Mouse (Mus musculus): Measurements from ENCODE around the gene Nphp4. TPM values are rescaled to one million over a fixed set of nuclear protein-coding genes. Genes with fewer than 3 reads are reported as not detected.

The Nphp4 gene
- total RNA-seq, 2 experiments from 2014 or later = 18.3 to 21.4 TPM

Other genes with a start within 250 kb of the Nphp4 start
- 10 to 100 TPM; 26.8 to 37.1 TPM for gene Gpr153, start 202.5 kb upstream of the Nphp4 start, total RNA-seq (2021)
- under 1 TPM; 0.30 to 0.37 TPM for gene Hes3, start 185.0 kb upstream of the Nphp4 start, total RNA-seq (2021)
- gene Icmt, start 179.5 kb upstream of the Nphp4 start, total RNA-seq (2021) = 10 to 100 TPM; 50.9 to 56.7 TPM
- gene Rnf207, start 157.7 kb upstream of the Nphp4 start, total RNA-seq (2021) = 10 to 100 TPM in 1 of 2 experiments, 1 to 10 TPM in 1; 8.7 to 11.1 TPM
- 100 to 1,000 TPM; 160 TPM for gene Rpl22, start 151.0 kb upstream of the Nphp4 start, total RNA-seq (2021)
- gene Chd5, start 138.1 kb upstream of the Nphp4 start, total RNA-seq (2021) = 100 to 1,000 TPM; 180 to 181 TPM
- 100 to 1,000 TPM; 319 to 332 TPM for gene Kcnab2, start 1.2 kb downstream of the Nphp4 start, total RNA-seq (2021)